Mouse (Mus musculus) neural tube, embryonic 15.5 days (tissue): ENCODE measurements around the gene Vgll4. TPM values are rescaled to one million over a fixed set of nuclear protein-coding genes. Genes with fewer than 3 reads are reported as not detected.
A peak's percentile ranks its signal among the peaks of the same experiment; 100 is the strongest.

ENCODE experiments used
- ATAC-seq: fragments of 200-750 bp; cut with Nextera tagmentation; 2 replicates; pipeline ENCODE4 v1.8.0; 2017; ENCODE audit warnings: mild to moderate bottlenecking, moderate TSS enrichment, moderate library complexity; ENCODE audit not compliant: low FRiP score
- H3K27ac ChIP-seq: fragments of 300-500 bp; sonication (generic); replicated peaks from 2 replicates; pipeline ENCODE4 v1.5.1; 2015; ENCODE audit warnings: mild to moderate bottlenecking, inconsistent platforms
- H3K27me3 ChIP-seq: fragments of 300-500 bp; sonication (generic); replicated peaks from 2 replicates; pipeline ENCODE4 v1.6.1; 2015; ENCODE audit warnings: inconsistent platforms
- H3K36me3 ChIP-seq: fragments of 300-500 bp; sonication (generic); 2 replicates; pipeline ENCODE4 v1.6.1; 2015; ENCODE audit warnings: inconsistent platforms
- H3K4me1 ChIP-seq: fragments of 300-500 bp; sonication (generic); 2 replicates; pipeline ENCODE4 v1.6.1; 2015; ENCODE audit warnings: inconsistent platforms
- H3K4me2 ChIP-seq: fragments of 300-500 bp; sonication (generic); 2 replicates; pipeline ENCODE4 v1.6.1; 2015; ENCODE audit warnings: inconsistent platforms, mild to moderate bottlenecking, moderate library complexity
- H3K4me3 ChIP-seq: fragments of 300-500 bp; sonication (generic); replicated peaks from 2 replicates; pipeline ENCODE4 v1.5.1; 2015; ENCODE audit warnings: mild to moderate bottlenecking, inconsistent platforms
- H3K9ac ChIP-seq: fragments of 300-500 bp; sonication (generic); replicated peaks from 2 replicates; pipeline ENCODE4 v1.6.1; 2015; ENCODE audit warnings: mild to moderate bottlenecking, inconsistent platforms
- H3K9me3 ChIP-seq: fragments of 300-500 bp; sonication (generic); replicated peaks from 2 replicates; pipeline ENCODE4 v1.6.1; 2016; ENCODE audit warnings: inconsistent platforms
- WGBS: fragments of 180-500 bp; shearing (Covaris S2); methylation state at CpG from one replicate; pipeline ENCODE4 v1.1.7; 2015; ENCODE audit warnings: mixed read lengths; 5-methylcytosine and 5-hydroxymethylcytosine counted together
- polyA plus RNA-seq: library from polyadenylated mRNA; unstranded; fragments of >200 nt; fragmentation: Nextera tagmentation; extraction: Ambion mirVana; gene quantifications from 2 replicates; pipeline ENCODE4 v1.2.1, GENCODE M21; 2015

Gene Vgll4
- polyA plus RNA-seq, 1 experiment from 2014 or later = 51.4 TPM

GRCm38 (mm10) chr6:114915915-114916714 lies 53.7 kb downstream of the Vgll4 start:
- peak; percentile 25; the same call in 1 of the 2 replicates for ATAC-seq

GRCm38 (mm10) chr6:114914041-114914716 lies 55.6 kb downstream of the Vgll4 start:
- peaks cover 71% of the 10 kb centered on the region for H3K4me1 ChIP-seq
- H3K9me3 ChIP-seq = no peaks in the 10 kb centered on the region
- no peak overlapping the region for H3K4me2 ChIP-seq
- H3K27ac ChIP-seq = 0 out of 2 replicates have a peak overlapping the region, but pooled peaks have one; percentile 1
- ATAC-seq = no peak
- H3K36me3 ChIP-seq = no peaks in the 10 kb centered on the region
- no peaks in the 10 kb centered on the region for H3K27me3 ChIP-seq
- WGBS = 32% methylated on average over 10 of the region's 10 CpGs
- H3K4me3 ChIP-seq = no peak overlapping the region
- H3K9ac ChIP-seq = no peak overlapping the region

More at GRCm38 (mm10) chr6:114915915-114916714, 53.7 kb downstream of the Vgll4 start:
- H3K27me3 ChIP-seq = no peaks in the 10 kb centered on the region
- H3K36me3 ChIP-seq = no peaks in the 10 kb centered on the region
- H3K4me3 ChIP-seq = peak overlapping the region; percentile 6; the same call in 1 of the 2 replicates
- H3K4me1 ChIP-seq = peaks cover 87% of the 10 kb centered on the region
- peak overlapping the region; percentile 60 for H3K4me2 ChIP-seq
- H3K9ac ChIP-seq = no peak overlapping the region
- WGBS = 34% methylated on average over 19 of the region's 19 CpGs
- H3K9me3 ChIP-seq = no peaks in the 10 kb centered on the region
- H3K27ac ChIP-seq = 0 out of 2 replicates have a peak overlapping the region, but pooled peaks have one; percentile 49

GRCm38 (mm10) chr6:114913142-114913541 lies 56.7 kb downstream of the Vgll4 start:
- WGBS = 64% methylated on average over 4 of the region's 4 CpGs
- Histone ChIP-seq H3K27me3 (no peaks in the 10 kb centered on the region), H3K4me1 (peaks cover 61% of the 10 kb centered on the region), H3K4me3 (no peak overlapping the region), H3K4me2 (no peak overlapping the region), H3K27ac (no peak overlapping the region), H3K9me3 (no peaks in the 10 kb centered on the region), H3K9ac (no peak overlapping the region), H3K36me3 (no peaks in the 10 kb centered on the region)
- ATAC-seq = no peak

- no peaks in the 10 kb centered on the region for H3K27me3 ChIP-seq
- ATAC-seq = no peak
- no peak overlapping the region for H3K9ac ChIP-seq
- H3K36me3 ChIP-seq = no peaks in the 10 kb centered on the region
- peaks cover 51% of the 10 kb centered on the region for H3K4me1 ChIP-seq
- no peaks in the 10 kb centered on the region for H3K9me3 ChIP-seq
- H3K4me3 ChIP-seq = no peak overlapping the region
- 68% methylated on average over 3 of the region's 3 CpGs for WGBS
- H3K4me2 ChIP-seq = no peak overlapping the region
- H3K27ac ChIP-seq = no peak overlapping the region
Observed at GRCm38 (mm10) chr6:114911540-114911939, 58.3 kb downstream of the Vgll4 start.

GRCm38 (mm10) chr6:114909801-114910200 lies 60.0 kb downstream of the Vgll4 start:
- no peak for ATAC-seq
- Histone ChIP-seq H3K9me3 (no peaks in the 10 kb centered on the region), H3K27ac (no peak overlapping the region), H3K27me3 (no peaks in the 10 kb centered on the region), H3K4me2 (no peak overlapping the region), H3K9ac (no peak overlapping the region), H3K4me3 (no peak overlapping the region), H3K36me3 (no peaks in the 10 kb centered on the region), H3K4me1 (peaks cover 49% of the 10 kb centered on the region)
- 92% methylated on average over 7 of the region's 7 CpGs for WGBS

GRCm38 (mm10) chr6:114907459-114907858 lies 62.3 kb downstream of the Vgll4 start:
- no peak for ATAC-seq
- H3K4me3 ChIP-seq = no peak overlapping the region
- peaks cover 51% of the 10 kb centered on the region for H3K4me1 ChIP-seq
- H3K9me3 ChIP-seq = no peaks in the 10 kb centered on the region
- no peaks in the 10 kb centered on the region for H3K36me3 ChIP-seq
- no peaks in the 10 kb centered on the region for H3K27me3 ChIP-seq
- H3K27ac ChIP-seq = no peak overlapping the region
- H3K4me2 ChIP-seq = no peak overlapping the region
- no peak overlapping the region for H3K9ac ChIP-seq
- WGBS = 96% methylated on average over 6 of the region's 6 CpGs

GRCm38 (mm10) chr6:114906209-114906608 lies 63.6 kb downstream of the Vgll4 start:
- H3K4me3 ChIP-seq = no peak overlapping the region
- no peak overlapping the region for H3K4me2 ChIP-seq
- peaks cover 56% of the 10 kb centered on the region for H3K4me1 ChIP-seq
- H3K27ac ChIP-seq = no peak overlapping the region
- H3K9me3 ChIP-seq = no peaks in the 10 kb centered on the region
- no peak overlapping the region for H3K9ac ChIP-seq
- H3K36me3 ChIP-seq = no peaks in the 10 kb centered on the region
- 63% methylated on average over 5 of the region's 5 CpGs for WGBS
- no peaks in the 10 kb centered on the region for H3K27me3 ChIP-seq
- ATAC-seq = no peak

GRCm38 (mm10) chr6:114905253-114906028 lies 64.4 kb downstream of the Vgll4 start:
- no peak overlapping the region for H3K27ac ChIP-seq
- 66% methylated on average over 8 of the region's 8 CpGs for WGBS
- ATAC-seq = no peak
- no peaks in the 10 kb centered on the region for H3K9me3 ChIP-seq
- H3K36me3 ChIP-seq = no peaks in the 10 kb centered on the region
- no peak overlapping the region for H3K9ac ChIP-seq
- no peaks in the 10 kb centered on the region for H3K27me3 ChIP-seq
- H3K4me2 ChIP-seq = no peak overlapping the region
- H3K4me1 ChIP-seq = peaks cover 60% of the 10 kb centered on the region
- no peak overlapping the region for H3K4me3 ChIP-seq

- Histone ChIP-seq H3K9ac (no peak overlapping the region), H3K36me3 (no peaks in the 10 kb centered on the region), H3K4me1 (peaks cover 66% of the 10 kb centered on the region), H3K27me3 (no peaks in the 10 kb centered on the region), H3K4me3 (no peak overlapping the region), H3K9me3 (no peaks in the 10 kb centered on the region), H3K4me2 (no peak overlapping the region), H3K27ac (no peak overlapping the region)
- WGBS = 85% methylated on average over 3 of the region's 3 CpGs
- no peak for ATAC-seq
Observed at GRCm38 (mm10) chr6:114904818-114905217, 65.0 kb downstream of the Vgll4 start.

GRCm38 (mm10) chr6:114904233-114904632 lies 65.6 kb downstream of the Vgll4 start:
- H3K4me1 ChIP-seq = peaks cover 72% of the 10 kb centered on the region
- H3K4me2 ChIP-seq = no peak overlapping the region
- no peak overlapping the region for H3K27ac ChIP-seq
- no peak for ATAC-seq
- no peaks in the 10 kb centered on the region for H3K9me3 ChIP-seq
- 78% methylated on average over 6 of the region's 6 CpGs for WGBS
- H3K4me3 ChIP-seq = no peak overlapping the region
- no peaks in the 10 kb centered on the region for H3K27me3 ChIP-seq
- H3K36me3 ChIP-seq = no peaks in the 10 kb centered on the region
- no peak overlapping the region for H3K9ac ChIP-seq

- Histone ChIP-seq H3K36me3 (no peaks in the 10 kb centered on the region), H3K4me1 (peaks cover 75% of the 10 kb centered on the region), H3K9me3 (no peaks in the 10 kb centered on the region), H3K27ac (peak overlapping the region; percentile 20; the same call in 1 of the 2 replicates), H3K4me3 (no peak overlapping the region), H3K9ac (no peak overlapping the region; the same call in 1 of the 2 replicates), H3K27me3 (no peaks in the 10 kb centered on the region), H3K4me2 (peak overlapping the region; percentile 13; the same call in 1 of the 2 replicates)
- ATAC-seq = no peak
- 25% methylated on average over 4 of the region's 4 CpGs for WGBS
Observed at GRCm38 (mm10) chr6:114901921-114902320, 67.9 kb downstream of the Vgll4 start.
